Mouse (Mus musculus): ENCODE data around the gene Cass4.

- TF ChIP-seq POLR2A (IDR thresholded peaks at IDR 0.05; ENCODE audit: extremely low read depth, insufficient read depth, low read length) (no peak), CTCF (IDR thresholded peaks at IDR 0.05; ENCODE audit: extremely low read depth, insufficient read depth, low read length) (no peak)
These were observed 19.7 kb downstream of the Cass4 start for GRCm38 (mm10) chr2:172413273-172413672.

Data from cortical plate, adult 2 months (tissue).